ENCODE assay signal across 16 mouse cellular contexts in genomic region chr1:153770776-153771167, GRCm38 (mm10). TPM values are rescaled to one million over a fixed set of nuclear protein-coding genes. Genes with fewer than 3 reads are reported as not detected.
"Had no signal": no experiment of that assay in that cellular context is flagged by ENCODE, and none has a peak within 500 bp of the region (broad histone marks: within the 10 kb centered on the region; RNA-seq: fewer than 3 reads in every experiment).

No protein-coding gene starts in this region.

- H3K27me3 ChIP-seq: kidney, embryonic 15.5 days; limb, embryonic 15.5 days; midbrain, embryonic 13.5 days had no signal

- ATAC-seq: hindbrain, postnatal 0 days; lung, postnatal 0 days; midbrain, embryonic 13.5 days had no signal

- H3K4me2 ChIP-seq: kidney, embryonic 15.5 days; limb, embryonic 15.5 days; midbrain, embryonic 13.5 days had no signal

- H3K4me3 ChIP-seq: kidney, embryonic 15.5 days; limb, embryonic 15.5 days; midbrain, embryonic 13.5 days had no signal

- H3K9ac ChIP-seq: kidney, embryonic 15.5 days; limb, embryonic 15.5 days; midbrain, embryonic 13.5 days had no signal

- H3K4me1 ChIP-seq: kidney, embryonic 15.5 days; limb, embryonic 15.5 days; midbrain, embryonic 13.5 days had no signal

- H3K9me3 ChIP-seq: kidney, embryonic 15.5 days; limb, embryonic 15.5 days; midbrain, embryonic 13.5 days had no signal

- DNase-seq: kidney, adult 11 months; kidney, postnatal 14 days; layer of hippocampus, adult 9-11 months; layer of hippocampus, postnatal 36 days; lung, adult 2 months; lung, postnatal 36 days; right cerebral cortex, adult 18-20 months; right cerebral cortex, postnatal 25 days; spleen, adult 18-20 months; thymus, postnatal 36 days had no signal

- H3K36me3 ChIP-seq: kidney, embryonic 15.5 days; limb, embryonic 15.5 days; midbrain, embryonic 13.5 days had no signal

- H3K27ac ChIP-seq: hindbrain, postnatal 0 days; kidney, embryonic 15.5 days; limb, embryonic 15.5 days; midbrain, embryonic 13.5 days had no signal

RNA-seq across cellular contexts. Expression of gene Rgs16, which starts 30.6 kb away (rescaled TPM):
- total RNA-seq: megakaryocyte progenitor cell, adult 5-6 weeks had no signal
